Mouse (Mus musculus) lung, postnatal 25 days (tissue): ENCODE measurements around the gene Ccl26.
A peak's percentile ranks its signal among the peaks of the same experiment; 100 is the strongest.

Source experiments
- DNase-seq: peaks from one replicate; pipeline ENCODE4 v3.0.0; 2022; ENCODE audit warnings: low spot score

Ccl26 gene

DNA sequence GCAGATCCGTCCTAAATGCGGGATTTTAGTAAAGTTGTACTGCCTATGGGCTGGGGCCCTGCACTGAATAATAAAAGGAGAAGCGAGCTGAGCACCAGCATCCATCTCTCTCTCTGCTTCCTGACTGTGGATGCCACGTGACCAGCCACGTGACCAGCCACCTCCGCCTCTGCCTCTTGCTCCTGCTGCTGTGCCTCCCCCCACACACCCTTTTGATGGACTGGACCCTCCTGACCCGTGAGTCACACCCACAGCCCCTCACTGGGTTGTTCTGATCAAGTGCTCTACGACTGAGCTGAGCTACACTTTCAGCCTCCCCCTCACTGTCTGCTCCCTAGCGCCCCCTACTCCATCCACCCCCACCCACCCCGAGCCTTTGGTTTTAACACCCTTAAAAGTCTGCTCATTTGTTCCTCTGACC, 25.6 kb downstream of the Ccl26 start:
- no peak for DNase-seq

DNA sequence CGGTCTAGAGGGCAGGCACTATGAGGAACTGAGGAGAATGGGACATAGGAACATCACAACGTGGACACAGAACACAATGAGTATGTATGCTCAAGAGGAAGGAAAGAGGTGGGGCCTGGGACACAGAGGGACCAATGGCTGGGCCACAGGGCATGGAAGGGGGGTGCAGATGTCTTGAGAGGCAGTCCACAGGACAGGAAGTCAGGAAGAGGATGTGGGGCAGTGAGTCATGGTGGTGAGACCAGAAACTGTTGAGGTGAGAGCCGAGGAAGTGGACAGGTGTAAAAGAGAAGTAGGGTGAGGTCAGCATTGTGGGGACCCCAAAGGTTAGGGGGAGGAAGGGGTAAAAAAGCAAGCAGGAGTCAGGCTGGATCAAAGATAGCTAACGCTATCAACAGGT, 26.0 kb downstream of the Ccl26 start:
- DNase-seq: peak; percentile 61

DNA sequence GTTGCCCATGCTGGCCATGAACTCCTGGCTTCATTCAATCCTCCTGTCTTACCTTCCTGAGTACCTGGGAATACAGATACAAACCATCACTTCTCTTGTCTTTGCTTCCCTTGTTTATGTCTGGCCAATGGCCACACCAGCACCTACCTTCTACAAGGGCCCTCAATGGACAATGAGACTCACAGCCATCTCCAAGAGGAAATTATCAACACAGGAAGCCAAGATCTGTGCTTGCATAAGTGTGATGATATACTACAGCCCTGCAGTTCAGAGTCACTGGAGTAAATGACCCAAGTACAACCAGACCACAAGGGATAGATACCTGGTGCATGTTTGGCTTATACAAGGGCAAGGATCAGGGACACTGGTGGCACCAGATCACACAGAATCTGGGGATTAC, 27.5 kb downstream of the Ccl26 start:
- DNase-seq: no peak

DNA sequence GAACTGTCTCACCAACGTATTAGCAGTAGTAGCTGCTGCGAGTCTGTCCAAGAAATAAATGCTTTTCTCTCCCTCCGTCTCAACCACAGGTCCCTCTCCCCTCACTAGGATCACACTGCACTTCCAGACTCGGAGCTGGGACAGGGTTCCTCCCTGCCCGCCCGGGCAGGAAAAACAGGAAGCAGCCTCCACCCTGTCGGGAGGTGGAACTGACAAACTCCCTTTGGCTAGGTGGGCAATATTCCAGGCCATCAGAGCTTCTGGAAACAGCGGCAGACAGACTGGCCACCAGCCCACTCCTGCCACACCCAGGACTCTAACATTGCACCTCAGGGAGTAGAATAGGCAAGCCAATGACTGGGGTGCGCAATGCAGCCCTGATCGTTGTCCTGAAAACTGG, 29.9 kb downstream of the Ccl26 start:
- peak; percentile 91 for DNase-seq

DNA sequence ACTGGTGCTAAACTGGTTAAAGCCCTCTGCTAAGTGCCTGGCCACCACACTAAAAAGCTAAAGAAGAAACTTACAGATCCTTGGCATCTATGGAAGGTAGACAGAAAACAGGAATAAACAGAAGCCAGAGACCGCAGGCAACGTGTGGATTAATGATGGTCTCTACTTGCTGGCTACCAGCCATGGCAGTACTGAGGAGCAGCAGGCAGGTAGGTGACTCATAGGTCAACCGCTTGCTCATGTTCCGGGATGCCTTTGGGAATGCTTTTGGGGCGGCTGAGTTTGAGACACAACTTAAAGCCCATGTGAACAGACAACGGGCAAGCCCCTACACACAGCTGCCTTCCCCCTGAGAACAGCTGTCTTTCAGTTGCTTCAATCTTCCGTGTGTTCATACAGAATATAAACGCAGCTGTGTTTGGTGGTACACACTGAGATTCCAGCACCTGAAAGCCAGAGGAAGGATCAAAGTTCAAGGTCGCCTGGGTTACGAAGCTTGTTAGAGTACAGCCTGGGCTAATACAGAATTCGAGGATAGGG, 32.0 kb downstream of the Ccl26 start:
- DNase-seq: no peak

DNA sequence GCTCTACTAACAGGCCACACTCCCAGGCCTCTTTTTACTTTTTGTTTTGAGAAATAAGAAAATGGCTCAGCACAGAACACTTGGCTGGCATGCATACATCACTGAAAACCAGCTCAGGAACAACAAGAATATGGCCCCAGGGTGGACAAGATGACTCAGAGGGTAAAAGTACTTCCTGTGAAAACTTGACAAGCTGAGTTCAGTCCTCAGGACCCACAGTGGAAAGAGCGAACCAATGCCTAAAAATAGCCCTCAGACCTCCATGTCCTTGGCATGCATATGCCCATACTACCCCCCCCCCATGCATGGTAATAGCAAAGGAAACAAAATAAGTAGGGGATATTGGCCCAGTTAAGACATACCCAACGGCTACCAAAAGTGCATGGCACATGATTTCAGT, 33.4 kb downstream of the Ccl26 start:
- DNase-seq: no peak

DNA sequence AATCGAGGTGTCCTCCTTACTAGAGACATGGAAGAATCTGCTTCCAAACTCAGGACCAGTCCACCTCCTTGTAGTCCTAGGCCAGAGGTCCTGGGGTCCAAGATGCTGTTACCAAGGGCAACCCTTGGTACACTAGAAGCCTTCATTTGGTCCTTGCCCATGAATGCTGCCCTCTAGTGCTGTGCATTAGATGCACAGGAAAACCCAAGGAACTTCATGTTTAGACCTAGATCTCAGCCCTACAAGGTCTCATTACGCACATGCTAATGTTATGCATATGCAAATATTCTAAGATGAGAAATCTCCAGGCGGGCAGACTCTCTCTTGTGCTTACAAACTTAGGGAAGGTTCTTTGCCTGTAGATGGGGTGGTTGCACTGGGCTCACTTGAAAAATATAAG, 34.1 kb downstream of the Ccl26 start:
- DNase-seq: no peak

DNA sequence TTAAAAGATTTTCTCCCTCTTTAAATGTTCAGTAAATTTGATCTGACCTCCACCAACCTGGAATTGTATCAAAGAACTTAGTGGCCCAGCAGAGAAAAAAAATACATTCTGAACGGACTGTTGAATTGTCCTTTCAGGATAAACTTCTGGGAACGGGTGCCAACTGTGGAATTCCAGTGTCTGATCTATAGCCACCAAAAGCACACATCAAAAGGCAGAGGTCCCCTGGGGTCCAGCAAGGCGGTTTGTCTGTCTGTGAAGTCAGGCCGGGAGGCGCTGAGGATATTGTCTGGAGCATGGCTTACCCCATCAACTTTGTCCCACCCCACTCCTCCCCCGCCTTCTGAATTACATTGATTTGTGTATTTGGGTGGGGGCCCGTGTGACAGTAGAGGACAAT, 35.4 kb downstream of the Ccl26 start:
- DNase-seq: no peak

DNA sequence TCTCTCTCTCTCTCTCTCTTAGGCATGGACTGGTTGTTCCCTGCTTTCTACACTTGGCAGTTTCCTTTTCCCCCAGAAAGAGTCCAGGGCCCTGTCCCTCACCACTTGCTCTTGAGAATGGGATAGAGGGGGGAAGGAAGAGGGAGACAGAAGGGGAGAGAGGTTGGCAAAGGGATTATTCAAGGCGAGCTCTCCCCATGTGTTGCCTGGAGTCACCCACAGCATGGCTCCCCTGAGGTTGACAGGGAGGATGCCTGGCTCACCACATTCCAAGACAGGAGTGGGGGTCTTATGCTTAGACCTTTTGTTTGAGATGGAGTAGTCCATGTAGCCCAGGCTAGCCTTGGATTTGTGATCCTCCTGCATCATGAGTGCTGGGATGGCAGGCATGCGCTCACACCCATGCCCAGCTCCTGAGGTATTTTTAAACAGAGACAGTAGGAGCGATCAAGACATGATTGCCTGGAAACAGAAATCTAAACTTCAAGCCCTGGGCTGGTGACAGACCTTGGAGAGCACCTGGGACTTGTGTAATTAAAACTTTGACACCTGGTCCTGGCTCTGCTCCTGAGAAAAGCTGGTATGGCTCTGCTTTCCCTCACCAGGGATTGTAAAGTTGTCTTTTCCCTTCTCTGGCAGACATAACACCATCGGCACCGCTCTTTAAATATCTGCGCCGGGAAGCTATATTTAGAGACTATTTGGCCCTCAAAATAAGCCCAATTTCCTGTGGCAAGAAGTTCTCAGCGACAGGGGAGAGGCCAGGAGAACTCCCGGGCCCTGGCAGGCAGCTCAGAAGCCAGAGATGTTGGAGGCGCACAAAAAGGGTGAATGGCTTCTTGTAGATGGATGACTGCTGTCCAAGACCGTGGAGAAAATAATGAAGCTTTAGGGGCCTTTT, 38.5 kb downstream of the Ccl26 start:
- DNase-seq: no peak

DNA sequence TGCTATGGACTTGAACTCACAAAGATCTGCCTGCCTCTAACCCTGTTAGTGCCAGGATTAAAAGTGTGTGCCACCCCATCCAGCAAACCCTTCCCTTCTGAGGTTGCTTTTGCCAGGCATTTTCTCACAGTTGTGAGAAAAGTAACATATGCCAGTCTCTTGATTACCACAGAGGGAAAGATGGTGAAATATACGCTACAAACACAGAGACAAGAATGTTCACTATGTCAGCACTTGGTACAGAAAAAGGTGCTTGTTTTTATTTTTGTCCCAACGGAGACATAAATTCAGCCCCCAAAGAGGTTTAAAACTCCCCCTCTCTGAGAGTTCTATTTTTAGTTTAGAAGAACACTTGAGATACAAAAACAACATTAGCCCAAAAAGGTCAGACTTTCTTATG, 39.3 kb downstream of the Ccl26 start:
- no peak for DNase-seq

DNA sequence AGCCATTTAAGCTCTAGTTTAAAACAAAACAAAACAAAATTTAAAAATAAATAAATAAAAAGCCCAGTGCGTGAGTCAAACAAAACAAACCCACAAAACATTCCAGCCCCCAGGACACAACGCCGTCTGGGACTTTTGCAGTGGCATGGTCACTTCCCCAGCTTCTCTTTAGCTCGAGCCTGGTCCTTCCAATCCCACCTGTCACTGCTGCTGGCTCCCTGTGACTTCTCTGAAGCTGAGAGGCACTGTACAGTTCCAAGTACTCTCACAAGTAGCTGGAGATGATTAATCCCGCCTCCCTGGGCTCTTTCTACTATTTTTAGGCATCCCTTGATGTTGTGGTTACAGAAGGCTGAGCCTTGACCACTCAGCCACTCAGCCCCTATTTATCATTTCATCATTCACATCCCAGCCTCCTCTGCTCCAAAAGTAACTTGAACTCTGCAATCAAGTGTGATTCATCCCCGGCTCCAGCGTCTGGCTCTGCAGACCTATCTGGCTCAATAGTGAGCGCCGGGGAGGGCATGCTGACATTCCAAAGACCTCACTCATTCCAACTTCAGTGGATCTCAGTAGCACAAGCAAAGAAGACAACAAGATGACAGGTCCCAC, 41.2 kb downstream of the Ccl26 start:
- DNase-seq: no peak

DNA sequence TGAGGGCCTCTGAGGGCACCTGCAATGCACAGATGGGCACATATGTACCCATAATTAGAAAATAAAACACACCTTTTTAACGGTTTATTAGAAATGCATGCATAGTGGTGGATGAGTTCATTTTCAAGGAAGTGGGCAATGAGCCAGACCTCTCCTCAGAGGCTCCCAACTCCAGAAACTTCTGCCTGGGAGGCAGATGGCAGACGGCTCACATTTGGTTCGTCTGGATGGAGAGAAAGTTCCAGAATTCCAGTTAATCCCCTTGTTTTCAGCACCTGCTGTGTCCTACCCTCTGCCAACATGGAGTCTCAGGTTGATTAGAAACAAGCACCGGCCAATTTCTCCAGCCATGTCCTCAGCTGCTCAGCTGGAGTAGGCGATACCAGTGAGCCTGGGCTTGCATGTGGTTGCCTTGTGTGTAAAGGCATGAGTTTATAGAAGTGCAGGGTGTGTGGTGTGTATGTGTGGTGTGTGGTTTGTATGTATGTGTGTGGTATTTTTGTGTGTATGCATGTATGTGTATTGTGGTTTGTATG, 46.0 kb downstream of the Ccl26 start:
- DNase-seq: no peak

DNA sequence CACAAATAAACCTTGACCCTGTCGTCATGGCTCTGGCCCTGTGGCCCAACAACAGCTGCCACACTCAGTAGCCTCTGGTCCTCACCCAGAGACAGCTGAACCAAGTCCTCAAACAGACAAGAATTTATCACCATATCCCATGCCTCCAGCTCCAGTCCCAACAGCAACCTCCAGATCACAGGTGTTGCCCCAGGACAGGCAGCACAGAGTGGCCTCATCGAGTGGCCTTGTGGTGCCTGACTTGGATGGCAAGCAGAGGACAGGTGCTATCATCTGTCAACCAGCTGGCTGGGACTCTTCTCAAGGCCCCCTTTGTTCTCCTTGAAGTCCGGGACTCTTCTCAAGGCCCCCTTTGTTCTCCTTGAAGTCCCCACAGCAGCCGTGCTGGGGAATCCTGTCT, 50.2 kb downstream of the Ccl26 start:
- DNase-seq: no peak

DNA sequence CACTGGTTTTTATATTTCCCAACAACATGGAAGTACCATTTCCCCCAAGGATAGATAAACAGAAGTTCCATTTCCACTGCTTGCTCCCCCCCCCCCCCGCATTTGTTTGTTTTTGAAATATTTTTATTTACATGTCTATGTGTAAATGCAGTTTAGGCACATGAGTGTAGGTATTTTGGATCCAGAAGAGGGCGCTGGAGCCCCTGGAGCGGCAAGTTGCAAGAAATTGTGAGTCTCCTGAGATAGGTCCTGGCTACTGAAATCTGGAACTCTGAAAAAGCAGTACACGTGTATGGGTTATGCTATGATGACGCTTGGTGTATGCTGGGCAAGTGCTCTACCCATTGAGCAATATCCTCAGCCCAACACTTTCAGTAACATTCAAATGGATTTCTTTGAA, 52.3 kb downstream of the Ccl26 start:
- no peak for DNase-seq
